Mouse (Mus musculus) small intestine, adult 10 weeks (tissue): ENCODE measurements around the gene Tulp2. TPM values are rescaled to one million over a fixed set of nuclear protein-coding genes. Genes with fewer than 3 reads are reported as not detected.

Source experiments
- polyA plus RNA-seq: library from polyadenylated mRNA; stranded (reverse); fragments of 350-450 nt; fragmentation: Illumina TruSeq; extraction: RNeasy Lipid Tissue Mini Kit (QIAGEN cat#74804); gene quantifications from one replicate; pipeline ENCODE4 v1.2.3, GENCODE M21; 2014; ENCODE audit warnings: low replicate concordance

The Tulp2 gene
- not detected for polyA plus RNA-seq

GRCm38 (mm10) chr7:45481374-45481927 is at the start of gene Tulp2:
Gene Tulp2 (plus strand): TSS chr7:45481877.

GRCm38 (mm10) chr7:45434203-45435015 is 47.3 kb upstream of the Tulp2 start, which contains the start of gene Gys1:
Gene Gys1 (plus strand): TSS chr7:45434844.

GRCm38 (mm10) chr7:45437521-45438276 is 44.0 kb upstream of the Tulp2 start, which contains the start of gene Ruvbl2:
Gene Ruvbl2 (minus strand): TSS chr7:45438096.

GRCm38 (mm10) chr7:45459564-45460140 is 22.0 kb upstream of the Tulp2 start, which contains the start of gene Ftl1:
Gene Ftl1 (minus strand): TSS chr7:45459884.

GRCm38 (mm10) chr7:45466283-45467089 is 15.2 kb upstream of the Tulp2 start, which contains the start of gene Bax:
Gene Bax (minus strand): TSS chr7:45466898.

GRCm38 (mm10) chr7:45486761-45487415 is 5.2 kb downstream of the Tulp2 start, which contains the start of gene Gm45808:
Gene Gm45808 (minus strand): TSS chr7:45486811.

GRCm38 (mm10) chr7:45488293-45489204 is 6.9 kb downstream of the Tulp2 start, which contains the start of gene Dhdh:
Gene Dhdh (minus strand): TSS chr7:45488805.

GRCm38 (mm10) chr7:45509912-45510787 is 28.5 kb downstream of the Tulp2 start, which contains the start of gene Nucb1:
Gene Nucb1 (minus strand): TSS chr7:45510406.

GRCm38 (mm10) chr7:45525809-45526473 is 44.3 kb downstream of the Tulp2 start, which contains the start of the genes Ppp1r15a and Plekha4:
Gene Ppp1r15a (minus strand): TSS chr7:45526268.
Gene Plekha4 (plus strand): TSS chr7:45526330.

GRCm38 (mm10) chr7:45554744-45555143 is 73.1 kb downstream of the Tulp2 start, which contains the start of gene Hsd17b14:
Gene Hsd17b14 (plus strand): TSS chr7:45554893.

GRCm38 (mm10) chr7:45570103-45570741 is 88.5 kb downstream of the Tulp2 start, which contains the start of gene Bcat2:
Gene Bcat2 (plus strand): TSS chr7:45570153.

Other genes with a start within 250 kb of the Tulp2 start
- gene Cd37, start 242.8 kb upstream of the Tulp2 start, polyA plus RNA-seq = 2.0 TPM
- not detected for gene Slc6a16, start 240.8 kb upstream of the Tulp2 start, polyA plus RNA-seq
- gene Slc6a21, start 204.4 kb upstream of the Tulp2 start, polyA plus RNA-seq = not detected
- gene Trpm4, start 148.1 kb upstream of the Tulp2 start, polyA plus RNA-seq = 3.0 TPM
- not detected for gene Hrc, start 146.6 kb upstream of the Tulp2 start, polyA plus RNA-seq
- gene Ppfia3, start 114.9 kb upstream of the Tulp2 start, polyA plus RNA-seq = not detected
- not detected for gene Lin7b, start 111.3 kb upstream of the Tulp2 start, polyA plus RNA-seq
- gene Snrnp70, start 86.1 kb upstream of the Tulp2 start, polyA plus RNA-seq = 55.6 TPM
- not detected for gene Kcna7, start 76.2 kb upstream of the Tulp2 start, polyA plus RNA-seq
- not detected for gene Ntf5, start 68.2 kb upstream of the Tulp2 start, polyA plus RNA-seq
- gene Lhb, start 61.1 kb upstream of the Tulp2 start, polyA plus RNA-seq = not detected
- gene Gys1, start 47.0 kb upstream of the Tulp2 start, polyA plus RNA-seq = 1.0 TPM
- not detected for gene Ruvbl2, start 43.8 kb upstream of the Tulp2 start, polyA plus RNA-seq
- gene Ftl1, start 22.0 kb upstream of the Tulp2 start, polyA plus RNA-seq = 6.2 TPM
- gene Bax, start 15.0 kb upstream of the Tulp2 start, polyA plus RNA-seq = 1.2 TPM
- gene Gm45808, start 4.9 kb downstream of the Tulp2 start, polyA plus RNA-seq = not detected
- gene Dhdh, start 6.9 kb downstream of the Tulp2 start, polyA plus RNA-seq = 1.6 TPM
- gene Nucb1, start 28.5 kb downstream of the Tulp2 start, polyA plus RNA-seq = 48.1 TPM
- gene Ppp1r15a, start 44.4 kb downstream of the Tulp2 start, polyA plus RNA-seq = 0.59 TPM
- gene Plekha4, start 44.5 kb downstream of the Tulp2 start, polyA plus RNA-seq = not detected
- gene Hsd17b14, start 73.0 kb downstream of the Tulp2 start, polyA plus RNA-seq = not detected
- gene Bcat2, start 88.3 kb downstream of the Tulp2 start, polyA plus RNA-seq = 0.93 TPM
- not detected for gene Fgf21, start 133.6 kb downstream of the Tulp2 start, polyA plus RNA-seq
- gene Fut1, start 135.4 kb downstream of the Tulp2 start, polyA plus RNA-seq = not detected
- gene Izumo1, start 139.9 kb downstream of the Tulp2 start, polyA plus RNA-seq = not detected
- not detected for gene Rasip1, start 145.6 kb downstream of the Tulp2 start, polyA plus RNA-seq
- gene Mamstr, start 158.1 kb downstream of the Tulp2 start, polyA plus RNA-seq = not detected
- gene Fut2, start 184.5 kb downstream of the Tulp2 start, polyA plus RNA-seq = 0.22 TPM
- gene Ntn5, start 202.1 kb downstream of the Tulp2 start, polyA plus RNA-seq = not detected
- not detected for gene Sec1, start 212.5 kb downstream of the Tulp2 start, polyA plus RNA-seq
- not detected for gene Car11, start 218.0 kb downstream of the Tulp2 start, polyA plus RNA-seq
- 3.8 TPM for gene Dbp, start 223.2 kb downstream of the Tulp2 start, polyA plus RNA-seq
- 1.6 TPM for gene Rpl18, start 233.6 kb downstream of the Tulp2 start, polyA plus RNA-seq
- gene Sphk2, start 236.1 kb downstream of the Tulp2 start, polyA plus RNA-seq = 1.3 TPM
- gene Fam83e, start 239.3 kb downstream of the Tulp2 start, polyA plus RNA-seq = 3.8 TPM
- not detected for gene Spaca4, start 243.9 kb downstream of the Tulp2 start, polyA plus RNA-seq